Mouse (Mus musculus): Measurements from ENCODE around the gene Gm21970. TPM values are rescaled to one million over a fixed set of nuclear protein-coding genes. Genes with fewer than 3 reads are reported as not detected.
A peak's percentile ranks its signal among the peaks of the same experiment; 100 is the strongest.

Gm21970 gene
- polyA plus RNA-seq, 1 experiment = not detected

DNA sequence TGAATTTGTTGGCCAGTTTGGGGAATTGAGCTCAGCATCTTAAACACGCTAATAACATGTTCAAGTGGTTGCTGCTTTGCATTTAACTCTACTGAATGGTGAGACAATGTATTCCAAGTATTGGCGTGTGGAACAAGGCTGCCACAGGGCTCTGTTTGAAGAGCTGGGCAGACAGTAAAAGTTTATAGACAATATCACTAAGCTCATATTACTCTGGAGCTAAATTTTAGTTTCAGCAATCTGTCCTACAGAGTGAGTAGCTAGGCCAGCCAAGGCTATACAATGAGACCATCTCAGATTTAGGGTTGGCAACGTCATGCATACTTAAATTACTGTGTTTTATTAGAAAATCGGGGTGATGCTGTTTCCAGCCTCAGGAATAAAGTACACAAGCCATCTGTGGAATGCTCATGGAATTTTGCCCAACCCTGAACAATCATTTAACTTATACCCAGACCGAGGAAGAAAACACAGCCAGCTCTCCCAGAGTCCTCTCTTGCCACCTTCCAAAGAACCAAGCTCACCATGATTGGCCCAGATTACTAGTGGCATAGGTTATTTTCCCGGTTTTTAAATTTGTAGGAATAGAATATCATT, 10.1 kb downstream of the Gm21970 start:
- Histone ChIP-seq H3K4me3 (ENCODE audit: control insufficient read depth, low read depth, low read length) (no peak overlapping the region), H3K4me1 (ENCODE audit: control insufficient read depth, insufficient read depth, low read length) (peaks cover 13% of the 10 kb centered on the region), H3K27me3 (ENCODE audit: control insufficient read depth, insufficient read depth, low read length) (peaks cover 2% of the 10 kb centered on the region; the same call in 1 of the 2 replicates), H3K36me3 (ENCODE audit: control insufficient read depth, insufficient read depth, low read length) (no peaks in the 10 kb centered on the region), H3K27ac (ENCODE audit: control insufficient read depth, insufficient read depth, low read depth, low read length) (no peak overlapping the region)
- no peak for TF ChIP-seq POLR2A (IDR thresholded peaks at IDR 0.05; ENCODE audit: control insufficient read depth, low read depth, low read length)
- no peak for TF ChIP-seq CTCF (IDR thresholded peaks at IDR 0.05; ENCODE audit: control insufficient read depth, insufficient read depth, insufficient replicate concordance, low read depth, low read length)

DNA sequence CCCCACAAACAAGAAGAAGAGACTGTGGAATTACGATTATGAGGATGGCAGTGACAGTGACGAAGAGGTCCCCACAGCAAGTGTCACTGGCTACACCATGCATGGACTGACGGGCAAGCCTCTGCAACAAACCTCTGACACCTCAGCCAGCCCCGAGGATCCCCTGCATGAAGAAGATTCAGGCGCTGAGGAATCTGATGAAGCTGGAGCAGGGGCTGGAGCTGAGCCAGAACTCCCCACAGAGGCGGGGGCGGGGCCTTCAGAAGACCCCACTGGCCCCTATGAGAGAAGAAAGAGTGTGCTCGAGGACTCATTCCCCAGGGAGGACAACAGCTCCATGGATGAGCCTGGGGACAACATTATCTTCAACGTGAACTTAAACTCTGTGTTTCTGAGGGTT, 12.3 kb downstream of the Gm21970 start:
- Histone ChIP-seq H3K27ac (ENCODE audit: control insufficient read depth, insufficient read depth, low read depth, low read length) (no peak overlapping the region), H3K4me1 (ENCODE audit: control insufficient read depth, insufficient read depth, low read length) (peaks cover 15% of the 10 kb centered on the region), H3K36me3 (ENCODE audit: control insufficient read depth, insufficient read depth, low read length) (no peaks in the 10 kb centered on the region), H3K27me3 (ENCODE audit: control insufficient read depth, insufficient read depth, low read length) (peaks cover 2% of the 10 kb centered on the region; the same call in 1 of the 2 replicates), H3K4me3 (ENCODE audit: control insufficient read depth, low read depth, low read length) (no peak overlapping the region)
- TF ChIP-seq POLR2A (IDR thresholded peaks at IDR 0.05; ENCODE audit: control insufficient read depth, low read depth, low read length) = no peak
- TF ChIP-seq CTCF (IDR thresholded peaks at IDR 0.05; ENCODE audit: control insufficient read depth, insufficient read depth, insufficient replicate concordance, low read depth, low read length) = no peak

DNA sequence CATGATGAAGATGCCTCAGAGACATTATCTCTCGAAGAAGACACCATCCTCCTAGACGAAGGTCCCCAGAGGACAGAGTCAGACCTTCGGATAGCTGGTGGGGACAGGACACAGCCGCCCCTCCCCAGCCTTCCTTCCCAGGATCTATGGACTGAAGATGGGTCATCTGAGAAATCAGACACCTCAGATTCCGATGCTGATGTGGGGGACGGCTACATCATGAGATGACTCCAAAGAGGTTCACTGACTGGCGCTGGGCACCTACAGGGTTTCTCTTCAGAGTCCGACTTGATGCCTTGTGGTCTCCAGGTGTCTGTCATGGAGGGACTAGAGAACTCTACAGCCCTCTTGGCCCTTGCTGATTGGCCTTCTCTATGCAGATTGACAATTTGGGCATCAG, 12.7 kb downstream of the Gm21970 start:
- Histone ChIP-seq H3K4me1 (ENCODE audit: control insufficient read depth, insufficient read depth, low read length) (peaks cover 15% of the 10 kb centered on the region), H3K27ac (ENCODE audit: control insufficient read depth, insufficient read depth, low read depth, low read length) (no peak overlapping the region), H3K27me3 (ENCODE audit: control insufficient read depth, insufficient read depth, low read length) (peaks cover 2% of the 10 kb centered on the region; the same call in 1 of the 2 replicates), H3K36me3 (ENCODE audit: control insufficient read depth, insufficient read depth, low read length) (no peaks in the 10 kb centered on the region), H3K4me3 (ENCODE audit: control insufficient read depth, low read depth, low read length) (no peak overlapping the region)
- TF ChIP-seq POLR2A (IDR thresholded peaks at IDR 0.05; ENCODE audit: control insufficient read depth, low read depth, low read length) (no peak), CTCF (IDR thresholded peaks at IDR 0.05; ENCODE audit: control insufficient read depth, insufficient read depth, insufficient replicate concordance, low read depth, low read length) (no peak)

- no peak overlapping the region for H3K4me3 ChIP-seq (ENCODE audit: control insufficient read depth, low read depth, low read length)
- H3K27ac ChIP-seq (ENCODE audit: control insufficient read depth, insufficient read depth, low read depth, low read length) = no peak overlapping the region
- H3K27me3 ChIP-seq (ENCODE audit: control insufficient read depth, insufficient read depth, low read length) = peaks cover 2% of the 10 kb centered on the region; the same call in 1 of the 2 replicates
- no peaks in the 10 kb centered on the region for H3K36me3 ChIP-seq (ENCODE audit: control insufficient read depth, insufficient read depth, low read length)
- peaks cover 15% of the 10 kb centered on the region for H3K4me1 ChIP-seq (ENCODE audit: control insufficient read depth, insufficient read depth, low read length)
- no peak for TF ChIP-seq CTCF (IDR thresholded peaks at IDR 0.05; ENCODE audit: control insufficient read depth, insufficient read depth, insufficient replicate concordance, low read depth, low read length)
- TF ChIP-seq POLR2A (IDR thresholded peaks at IDR 0.05; ENCODE audit: control insufficient read depth, low read depth, low read length) = no peak
Observed at GRCm38 (mm10) chr16:91404828-91405577, 13.5 kb downstream of the Gm21970 start.

- H3K4me1 ChIP-seq (ENCODE audit: control insufficient read depth, insufficient read depth, low read length) = peaks cover 15% of the 10 kb centered on the region
Observed at GRCm38 (mm10) chr16:91405640-91406584, 14.4 kb downstream of the Gm21970 start, which contains the start of gene Il10rb. Gene Il10rb (plus strand): TSS chr16:91406164.

GRCm38 (mm10) chr16:91406585-91407220, 15.2 kb downstream of the Gm21970 start:
- H3K27me3 ChIP-seq (ENCODE audit: control insufficient read depth, insufficient read depth, low read length) = peaks cover 2% of the 10 kb centered on the region; the same call in 1 of the 2 replicates
- H3K4me1 ChIP-seq (ENCODE audit: control insufficient read depth, insufficient read depth, low read length) = peaks cover 15% of the 10 kb centered on the region
- H3K4me3 ChIP-seq (ENCODE audit: control insufficient read depth, low read depth, low read length) = peak overlapping the region; percentile 74
- TF ChIP-seq POLR2A (IDR thresholded peaks at IDR 0.05; ENCODE audit: control insufficient read depth, low read depth, low read length) (no peak), CTCF (IDR thresholded peaks at IDR 0.05; ENCODE audit: control insufficient read depth, insufficient read depth, insufficient replicate concordance, low read depth, low read length) (no peak)
- peak overlapping the region; percentile 81; the same call in 1 of the 2 replicates for H3K27ac ChIP-seq (ENCODE audit: control insufficient read depth, insufficient read depth, low read depth, low read length)
- H3K36me3 ChIP-seq (ENCODE audit: control insufficient read depth, insufficient read depth, low read length) = no peaks in the 10 kb centered on the region

More at GRCm38 (mm10) chr16:91405640-91406584, 14.4 kb downstream of the Gm21970 start, which contains the start of gene Il10rb:
- Histone ChIP-seq H3K27ac (ENCODE audit: control insufficient read depth, insufficient read depth, low read depth, low read length) (peak within 1 kb of the TSS; percentile 81), H3K36me3 (ENCODE audit: control insufficient read depth, insufficient read depth, low read length) (no peaks in the 10 kb centered on the region), H3K27me3 (ENCODE audit: control insufficient read depth, insufficient read depth, low read length) (peaks cover 2% of the 10 kb centered on the region; the same call in 1 of the 2 replicates), H3K4me3 (ENCODE audit: control insufficient read depth, low read depth, low read length) (peak within 1 kb of the TSS; percentile 74)
- no peak for TF ChIP-seq CTCF (IDR thresholded peaks at IDR 0.05; ENCODE audit: control insufficient read depth, insufficient read depth, insufficient replicate concordance, low read depth, low read length)
- peak; percentile 35; the same call in 1 of the 2 replicates for TF ChIP-seq POLR2A (IDR thresholded peaks at IDR 0.05; ENCODE audit: control insufficient read depth, low read depth, low read length)
